Mouse (Mus musculus): ENCODE data around the gene Cdkal1.

Gene Cdkal1

GRCm38 (mm10) chr13:29325946-29326345, 529.5 kb downstream of the Cdkal1 start:
- DNase-seq, result no peak

DNA sequence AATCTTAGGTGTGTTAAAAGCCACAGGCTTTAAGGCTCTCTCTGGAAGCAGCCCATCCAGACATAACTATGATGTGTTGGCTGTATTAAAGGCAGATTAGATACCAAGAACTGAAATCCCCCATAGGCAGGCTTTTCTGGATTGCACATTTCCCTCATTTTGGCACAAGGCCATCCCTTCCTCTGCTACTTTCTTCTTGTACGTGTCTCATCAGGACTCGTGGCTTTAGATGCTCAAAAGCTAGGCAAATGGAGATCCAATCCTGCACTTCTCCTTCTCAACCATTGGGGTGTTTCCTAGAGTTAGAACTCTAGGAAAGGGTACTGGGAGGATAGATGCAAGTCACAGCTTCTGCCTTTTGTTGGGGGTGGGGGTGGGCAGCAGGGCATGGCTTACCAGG, 535.1 kb downstream of the Cdkal1 start:
- DNase-seq, result no peak

DNA sequence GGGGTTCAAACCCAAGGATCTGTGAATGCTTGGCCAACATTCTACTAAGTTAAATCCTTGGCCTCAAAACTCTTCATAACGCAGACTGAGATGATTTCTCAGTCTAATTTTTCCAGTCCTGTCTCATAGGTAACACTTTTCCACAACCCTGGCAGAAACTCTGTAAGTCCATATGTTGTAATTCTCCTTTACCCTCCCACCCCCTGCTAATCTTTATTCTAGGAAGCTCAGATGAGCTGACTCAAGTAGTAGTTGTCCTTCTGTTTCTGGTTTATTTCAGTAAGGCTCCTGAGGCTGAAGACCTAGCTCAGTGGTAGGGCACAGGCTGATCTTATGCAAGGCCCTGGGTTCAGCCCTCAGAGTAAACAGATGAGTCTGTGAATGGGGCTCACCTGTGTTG, 537.8 kb downstream of the Cdkal1 start:
- no peak for DNase-seq

DNA sequence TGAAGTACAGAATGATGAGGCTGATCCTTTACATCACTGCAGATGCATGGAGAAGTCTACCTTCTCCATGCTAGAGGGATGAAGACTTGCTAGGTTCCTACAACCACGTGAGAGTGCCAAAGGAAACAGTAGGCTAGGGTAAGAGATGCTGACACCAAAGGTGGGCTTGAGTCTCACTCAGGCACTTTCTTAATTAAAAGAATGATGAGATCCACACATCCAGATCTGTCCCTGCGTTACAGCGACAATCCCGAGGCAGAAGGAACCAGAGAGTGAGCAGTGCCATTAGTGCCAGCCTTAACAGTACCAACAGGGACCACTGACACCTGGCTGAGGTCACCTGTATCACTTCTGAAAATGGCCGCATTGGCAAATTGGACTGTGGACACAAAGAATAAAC, 539.2 kb downstream of the Cdkal1 start:
- DNase-seq, result no peak

DNA sequence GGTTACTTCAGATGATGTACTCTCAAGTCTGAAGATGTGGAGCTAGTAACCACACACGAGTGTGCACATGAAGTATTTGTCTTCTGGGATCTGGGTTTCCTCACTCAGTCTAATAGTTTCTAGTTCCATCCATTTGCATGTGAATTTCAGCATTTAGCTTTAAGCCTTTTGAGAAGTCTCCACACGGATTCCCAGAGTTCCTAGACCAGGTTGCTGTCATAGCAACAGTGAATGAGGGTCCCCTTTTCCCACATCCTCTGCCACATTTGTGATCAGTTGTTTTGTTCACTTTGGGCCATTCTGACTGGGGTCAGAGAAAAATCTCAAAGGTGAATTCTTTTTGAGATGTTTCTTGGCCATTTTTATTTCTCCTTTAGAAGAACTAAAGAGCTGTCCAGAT, 543.4 kb downstream of the Cdkal1 start:
- no peak for DNase-seq

DNA sequence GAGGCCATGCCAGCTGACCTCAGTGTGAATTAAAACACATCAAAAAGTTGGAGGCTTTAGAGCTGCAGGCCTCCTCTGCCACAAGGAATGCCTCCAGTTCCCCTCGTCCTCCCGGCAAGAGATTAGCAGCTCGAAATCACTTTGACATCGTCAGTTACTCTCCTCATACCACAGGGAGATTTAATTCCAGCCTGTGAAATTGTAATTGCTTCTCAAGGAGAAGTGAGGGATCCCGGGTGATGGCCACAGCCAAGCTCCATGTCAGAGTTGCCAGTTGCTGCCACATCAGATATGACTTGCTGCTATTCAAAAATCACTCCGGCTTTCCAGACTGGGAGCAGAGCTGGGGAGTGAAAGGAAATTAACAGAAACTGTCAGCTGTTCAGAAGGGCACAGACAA, 548.1 kb downstream of the Cdkal1 start:
- DNase-seq, result no peak

GRCm38 (mm10) chr13:29292608-29293240, 562.8 kb downstream of the Cdkal1 start:
- DNase-seq, result no peak

- peak; percentile 43 for DNase-seq
Observed at GRCm38 (mm10) chr13:29290569-29290968, 564.9 kb downstream of the Cdkal1 start.

DNA sequence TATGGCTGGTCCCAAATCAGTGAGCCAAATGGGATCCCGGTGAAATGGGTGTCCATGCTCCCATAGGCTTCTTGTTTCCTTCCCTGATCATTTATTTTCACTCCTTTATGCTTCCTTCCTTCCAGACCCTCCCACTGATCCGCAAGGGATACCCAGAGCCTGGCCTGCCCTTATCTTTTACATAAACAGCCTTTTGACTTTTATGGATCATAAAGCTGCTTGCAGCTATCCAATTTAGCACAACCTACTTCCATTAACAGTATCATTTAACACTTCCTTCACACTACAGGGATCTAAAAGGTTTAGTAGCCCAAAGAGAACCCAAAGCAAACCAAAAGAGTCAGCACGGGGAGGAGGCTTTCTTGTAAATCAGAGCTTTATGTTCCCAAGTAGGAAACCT, 570.4 kb downstream of the Cdkal1 start:
- DNase-seq, result no peak

DNA sequence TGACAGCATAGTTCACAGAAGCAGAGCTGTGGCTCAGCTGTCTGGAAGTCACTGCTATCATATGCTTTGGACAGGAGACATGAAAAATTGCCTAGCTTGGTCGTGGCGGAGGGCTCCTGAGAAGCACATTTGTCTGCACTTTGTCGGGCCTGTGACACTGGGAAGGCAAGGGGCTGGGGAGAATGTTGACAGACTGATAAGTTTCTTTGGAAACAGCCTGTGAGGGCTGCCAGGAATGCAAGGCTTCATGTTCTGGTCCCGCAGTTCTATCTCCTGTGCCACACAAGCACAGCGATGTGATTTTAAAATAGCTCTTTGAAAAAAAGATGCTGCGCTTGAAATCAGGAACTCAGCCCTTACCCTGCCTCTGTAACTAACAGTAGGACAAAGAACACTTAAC, 573.9 kb downstream of the Cdkal1 start:
- no peak for DNase-seq

DNA sequence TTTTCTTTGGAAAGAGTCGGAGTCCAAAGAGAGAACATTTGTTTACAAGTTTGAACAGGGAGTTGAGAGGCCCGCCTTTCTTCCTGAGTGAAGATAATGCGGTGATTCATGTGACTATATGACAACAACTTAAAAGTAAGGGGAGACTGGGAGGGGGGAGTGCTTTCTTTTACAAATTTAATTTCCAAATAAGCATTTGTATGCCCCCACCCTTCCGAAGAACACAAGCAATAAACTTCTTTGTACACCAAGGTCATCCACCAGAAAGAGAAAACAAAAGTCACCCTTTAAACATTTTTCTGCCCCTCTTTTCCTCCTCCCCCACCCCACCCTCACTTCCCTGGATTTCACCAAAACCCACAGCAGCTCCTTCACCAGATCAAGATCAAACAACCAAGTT, 577.3 kb downstream of the Cdkal1 start:
- no peak for DNase-seq

GRCm38 (mm10) chr13:29274296-29274695, 581.2 kb downstream of the Cdkal1 start:
- DNase-seq, result no peak

- DNase-seq, result no peak
Observed at GRCm38 (mm10) chr13:29273693-29274221, 581.7 kb downstream of the Cdkal1 start.

- DNase-seq, result no peak
Observed at GRCm38 (mm10) chr13:29271451-29271850, 584.0 kb downstream of the Cdkal1 start.

- DNase-seq, result no peak
Observed at GRCm38 (mm10) chr13:29264015-29264711, 591.3 kb downstream of the Cdkal1 start.

DNA sequence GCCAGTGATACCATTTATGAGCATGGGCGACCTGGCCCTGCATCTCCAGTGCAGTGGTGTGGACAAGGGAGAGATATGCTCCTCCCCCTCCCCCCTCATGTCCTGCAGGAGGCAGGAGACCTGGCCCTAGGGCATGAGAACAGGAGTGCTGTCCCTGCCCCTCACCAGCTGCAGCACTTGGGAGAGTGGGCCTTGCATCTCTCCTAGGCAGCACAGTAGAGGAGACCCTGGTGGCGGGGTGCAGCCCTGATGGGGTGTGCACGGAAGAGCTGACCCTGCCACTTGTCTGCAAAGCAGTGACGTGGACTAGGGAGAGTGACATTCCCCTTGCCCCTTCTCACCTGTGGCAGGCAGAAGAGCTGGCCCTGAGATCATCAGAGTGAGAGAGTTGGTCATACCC, 593.3 kb downstream of the Cdkal1 start:
- DNase-seq, result no peak

DNA sequence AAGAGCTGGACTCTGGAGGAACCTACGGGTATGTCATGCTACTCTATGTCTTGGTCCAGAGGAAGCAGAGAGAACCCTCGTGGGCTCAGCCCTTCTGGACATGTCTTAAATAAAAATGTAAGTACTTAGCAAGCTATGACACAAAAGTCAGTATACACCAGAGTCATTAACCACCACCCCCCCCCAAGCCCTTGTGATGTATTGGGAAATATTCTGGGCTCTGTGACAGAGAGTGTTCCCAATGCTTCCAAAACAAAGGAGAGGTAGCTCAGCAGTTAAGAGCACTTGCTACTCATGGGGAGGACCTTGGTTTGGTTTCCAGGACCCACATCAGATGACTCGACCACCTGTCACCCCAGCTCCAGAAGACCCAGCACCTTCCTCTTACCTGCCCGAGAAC, 606.9 kb downstream of the Cdkal1 start:
- peak; percentile 7 for DNase-seq

GRCm38 (mm10) chr13:29247800-29248199, 607.7 kb downstream of the Cdkal1 start:
- DNase-seq, result peak; percentile 10

- DNase-seq, result no peak
Observed at GRCm38 (mm10) chr13:29235065-29235464, 620.4 kb downstream of the Cdkal1 start.

- DNase-seq, result no peak
Observed at GRCm38 (mm10) chr13:29234442-29234841, 621.0 kb downstream of the Cdkal1 start.

- DNase-seq, result no peak
Observed at GRCm38 (mm10) chr13:29233970-29234369, 621.5 kb downstream of the Cdkal1 start.

- peak; percentile 59 for DNase-seq
Observed at GRCm38 (mm10) chr13:29232681-29233080, 622.8 kb downstream of the Cdkal1 start.

GRCm38 (mm10) chr13:29224815-29225214, 630.7 kb downstream of the Cdkal1 start:
- DNase-seq, result no peak

GRCm38 (mm10) chr13:29222261-29222838, 633.1 kb downstream of the Cdkal1 start:
- DNase-seq, result no peak
